Mouse (Mus musculus) mature B cell (primary cell): ENCODE results near the gene Cdkn1b.

Experiments used
- in situ Hi-C: fragments of 300-500 bp; cut with MboI; formaldehyde crosslinking; loops from 2 replicates; pipeline ENCODE4 v1.14.3; 2019

Gene Cdkn1b

DNA sequence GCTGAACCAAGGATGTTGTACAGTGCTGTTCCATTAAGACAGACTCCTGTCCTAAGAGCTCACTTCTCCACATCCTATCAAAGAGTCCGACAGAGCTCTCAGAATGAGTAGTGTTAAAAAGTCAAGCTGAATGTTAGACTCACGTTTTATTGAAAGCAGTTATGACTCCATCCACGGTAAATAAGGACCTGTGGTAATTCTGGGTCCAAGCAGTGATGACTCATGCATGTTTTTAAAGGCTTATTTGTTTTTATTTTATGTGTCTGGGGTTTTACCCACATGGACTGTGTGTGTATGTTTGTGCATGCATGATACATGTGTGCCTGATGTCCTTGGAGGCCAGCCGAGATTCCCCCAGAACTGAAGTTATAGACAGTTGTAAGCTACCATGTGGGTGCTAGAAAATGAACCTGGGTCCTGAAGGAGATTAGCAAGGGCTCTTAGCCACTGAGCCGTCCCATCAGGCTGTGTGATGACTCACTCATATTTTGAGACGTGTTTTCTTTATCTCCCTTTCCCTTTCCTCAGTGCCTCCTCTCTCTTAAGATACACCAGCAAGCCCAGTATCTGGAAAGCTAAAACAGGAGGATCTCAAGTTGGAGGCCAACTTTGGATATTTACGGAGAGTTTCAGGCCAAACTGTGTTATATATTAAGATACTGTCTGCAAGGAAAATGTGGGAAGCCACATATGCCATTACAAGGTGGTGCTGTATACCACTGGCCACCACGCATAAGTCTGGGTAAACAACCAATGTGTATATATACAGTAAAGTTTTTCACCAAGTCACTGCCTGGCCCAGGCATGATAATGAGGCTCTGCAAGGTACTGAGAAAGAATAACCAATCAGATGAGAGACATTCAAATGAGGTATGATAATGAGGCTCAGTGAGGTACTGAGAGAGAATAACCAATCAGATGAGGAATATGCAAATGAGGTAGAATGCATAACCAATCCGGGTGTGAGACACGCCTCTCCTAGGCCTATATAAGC, 16.0 kb upstream of the Cdkn1b start:
- in situ Hi-C loops: no loop called here

DNA sequence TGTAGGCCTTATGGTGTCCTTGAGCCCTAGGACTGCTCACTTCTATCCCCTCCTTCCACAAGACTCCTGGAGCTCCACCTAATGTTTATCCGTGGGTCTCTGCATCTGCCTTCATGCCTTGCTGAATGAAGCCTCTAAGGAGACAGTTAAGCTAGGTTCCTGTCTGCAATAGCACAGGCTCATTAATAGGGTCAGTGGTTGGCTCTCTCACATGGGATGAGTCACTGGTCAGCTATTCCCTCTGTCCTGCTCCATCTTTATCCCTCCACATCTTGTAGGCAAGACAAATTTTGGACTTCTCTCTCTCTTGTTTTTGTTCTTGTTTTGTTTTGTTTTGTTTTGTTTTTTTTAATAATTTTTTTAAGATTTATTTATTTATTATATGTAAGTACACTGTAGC, 14.4 kb upstream of the Cdkn1b start:
- in situ Hi-C loops: no loop called here

DNA sequence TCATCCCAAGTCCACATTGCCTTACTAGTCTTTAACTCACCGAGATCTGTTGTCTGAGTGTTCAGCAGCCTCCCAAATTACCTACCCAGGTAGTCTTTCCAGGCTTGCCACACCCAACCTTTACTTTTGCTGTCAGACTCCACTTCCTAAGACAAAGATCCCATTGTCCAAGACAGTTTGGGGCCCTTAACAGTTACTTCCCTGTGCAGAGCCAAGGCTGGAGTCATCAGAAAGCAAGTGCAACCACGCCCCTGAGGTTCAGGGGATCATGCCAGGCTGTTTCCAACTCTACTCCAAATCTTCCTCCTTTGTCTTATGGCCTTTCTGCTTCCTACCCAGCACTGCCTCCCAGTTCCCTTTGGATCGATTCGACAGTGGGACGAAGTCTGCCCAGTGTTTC, 5.7 kb upstream of the Cdkn1b start:
- in situ Hi-C loops: no loop called here

DNA sequence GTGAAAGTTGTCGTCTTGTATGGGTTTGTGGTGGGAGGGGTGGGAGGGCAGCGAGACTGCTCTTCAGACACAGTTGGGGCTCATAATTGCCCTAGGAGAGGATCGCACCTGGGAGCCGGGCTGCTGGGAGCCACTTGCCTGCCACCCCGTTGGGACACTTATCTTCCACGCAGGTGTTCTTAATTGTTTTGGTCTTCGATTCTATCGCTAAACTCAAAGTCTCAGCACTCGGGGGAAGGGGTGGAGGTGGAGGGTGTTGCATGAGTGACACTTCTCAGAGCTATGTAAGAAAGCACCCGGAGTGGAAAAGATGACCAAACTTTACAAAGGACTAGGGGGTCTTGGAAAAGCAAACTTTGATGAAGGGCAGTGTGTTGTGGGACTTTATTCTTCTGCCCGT, 3.6 kb upstream of the Cdkn1b start:
- in situ Hi-C loops: no loop called here

DNA sequence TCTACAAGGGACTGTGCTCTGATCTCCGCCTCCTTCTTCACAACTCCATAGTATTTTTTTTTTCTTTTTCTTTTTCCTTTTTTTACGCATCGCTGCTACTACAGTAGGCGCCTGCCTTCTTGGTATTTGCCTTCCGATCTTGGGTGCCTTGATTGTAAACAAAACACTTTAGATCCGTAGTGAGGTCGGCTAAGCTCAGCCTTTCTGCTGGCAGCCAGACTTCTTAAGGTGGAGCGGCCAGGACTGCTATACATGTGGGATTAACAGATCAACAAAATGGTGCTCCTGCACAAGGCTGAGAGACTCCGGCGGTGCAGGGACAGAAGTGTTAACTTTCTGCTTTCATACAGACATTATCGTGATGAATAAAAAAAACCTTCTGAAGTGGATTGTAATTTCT, 3.1 kb upstream of the Cdkn1b start:
- in situ Hi-C loops: no loop called here

DNA sequence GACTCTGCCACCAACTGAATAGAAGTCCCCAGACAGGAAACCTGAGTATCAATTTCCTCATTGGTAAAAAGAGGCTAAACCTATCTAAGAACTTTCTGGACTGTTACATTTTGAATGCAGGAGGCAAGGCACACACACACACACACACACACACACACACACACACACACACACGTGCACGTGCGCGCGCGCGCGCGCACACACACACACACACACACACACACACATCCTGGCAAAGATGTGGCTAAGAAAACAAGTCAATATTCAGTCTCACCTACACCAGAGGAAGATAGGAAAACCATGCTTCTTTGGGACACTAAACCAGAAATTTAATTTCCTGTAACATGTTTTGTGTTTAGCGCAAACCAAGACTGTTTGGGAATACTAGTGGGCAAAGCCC, 1.4 kb upstream of the Cdkn1b start:
- in situ Hi-C loops: no loop called here

DNA sequence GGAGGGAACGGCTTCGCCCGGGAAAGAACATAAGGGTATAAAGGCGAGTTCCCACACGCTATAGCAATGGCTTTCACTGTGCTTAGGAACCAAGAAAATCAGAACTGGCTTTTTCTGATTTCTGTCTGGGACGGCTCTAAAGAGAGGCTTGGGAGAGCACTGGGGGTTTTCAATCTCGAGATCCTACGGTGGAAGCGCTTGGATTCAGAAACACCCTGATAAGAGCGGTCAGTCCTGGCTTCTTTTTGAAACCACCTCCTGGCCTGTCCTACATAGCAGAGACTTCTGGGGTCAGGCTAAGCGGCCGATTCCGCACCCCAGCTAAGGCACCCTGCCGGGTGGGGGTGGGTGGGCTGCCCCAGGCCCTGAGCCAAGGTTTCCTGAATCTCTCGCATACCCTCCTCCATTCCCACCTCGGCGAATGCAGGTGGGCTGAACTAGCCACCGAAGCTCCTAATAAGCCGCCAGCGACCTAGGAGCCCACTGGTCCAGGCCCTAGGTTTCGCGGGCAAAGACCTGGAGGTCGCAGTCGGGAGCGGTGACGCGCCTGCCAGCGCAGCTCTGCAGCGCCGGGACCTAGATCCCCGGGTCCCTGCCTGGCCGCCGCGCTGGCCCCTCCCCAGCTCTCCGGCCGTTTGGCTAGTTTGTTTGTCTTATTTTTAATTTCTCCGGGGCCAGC, 551 bp upstream of the Cdkn1b start:
- in situ Hi-C loops: no loop called here

DNA sequence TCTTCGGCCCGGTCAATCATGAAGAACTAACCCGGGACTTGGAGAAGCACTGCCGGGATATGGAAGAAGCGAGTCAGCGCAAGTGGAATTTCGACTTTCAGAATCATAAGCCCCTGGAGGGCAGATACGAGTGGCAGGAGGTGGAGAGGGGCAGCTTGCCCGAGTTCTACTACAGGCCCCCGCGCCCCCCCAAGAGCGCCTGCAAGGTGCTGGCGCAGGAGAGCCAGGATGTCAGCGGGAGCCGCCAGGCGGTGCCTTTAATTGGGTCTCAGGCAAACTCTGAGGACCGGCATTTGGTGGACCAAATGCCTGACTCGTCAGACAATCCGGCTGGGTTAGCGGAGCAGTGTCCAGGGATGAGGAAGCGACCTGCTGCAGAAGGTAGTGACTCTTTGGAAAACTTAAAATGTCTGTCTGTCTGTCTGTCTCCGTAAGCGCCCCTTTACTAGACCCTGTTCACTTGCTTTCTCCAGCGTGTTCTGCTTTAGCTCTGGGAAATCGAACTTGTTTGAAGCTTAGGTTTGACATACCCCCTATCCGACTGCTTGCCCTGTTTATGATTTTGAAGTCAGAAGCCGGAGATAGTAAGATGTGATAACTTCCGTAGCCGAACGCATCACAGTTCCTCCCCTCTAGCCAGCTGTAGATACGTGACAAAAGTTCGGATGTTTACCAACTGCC, 953 bp downstream of the Cdkn1b start:
- in situ Hi-C loops: no loop called here

DNA sequence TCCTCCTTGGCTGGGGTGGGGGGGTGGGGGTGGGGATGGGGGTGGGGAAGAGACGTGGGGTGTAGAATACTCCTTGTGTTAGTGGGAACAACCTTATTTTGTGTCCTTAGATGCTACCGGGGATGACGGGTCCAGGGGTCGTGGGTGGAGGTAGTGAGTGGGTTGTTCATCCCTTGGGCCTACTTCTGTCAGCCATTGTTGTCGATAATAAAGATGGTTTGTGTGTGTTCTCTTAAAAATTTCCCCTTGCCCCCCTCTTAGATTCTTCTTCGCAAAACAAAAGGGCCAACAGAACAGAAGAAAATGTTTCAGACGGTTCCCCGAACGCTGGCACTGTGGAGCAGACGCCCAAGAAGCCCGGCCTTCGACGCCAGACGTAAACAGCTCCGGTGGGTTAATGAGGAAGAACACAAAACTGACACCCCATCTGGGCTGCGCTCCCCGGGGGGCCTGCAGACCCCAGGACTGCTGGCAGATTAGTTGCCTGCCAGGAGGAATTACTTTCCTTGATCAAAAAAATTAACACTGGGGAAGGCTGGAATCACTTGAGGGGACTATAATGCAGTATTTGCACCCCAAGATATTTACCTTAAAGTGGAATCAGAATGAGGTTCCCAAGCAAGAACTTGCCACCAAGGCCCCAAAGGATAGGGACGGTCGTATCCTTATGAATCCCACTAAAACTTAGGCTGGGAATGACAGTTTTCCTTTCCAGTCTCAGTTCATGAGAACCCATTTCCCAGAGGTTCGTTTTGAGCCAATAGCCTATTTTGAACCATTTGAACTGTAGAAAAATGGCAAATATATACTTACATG, 1.7 kb downstream of the Cdkn1b start:
- in situ Hi-C loops: no loop called here

DNA sequence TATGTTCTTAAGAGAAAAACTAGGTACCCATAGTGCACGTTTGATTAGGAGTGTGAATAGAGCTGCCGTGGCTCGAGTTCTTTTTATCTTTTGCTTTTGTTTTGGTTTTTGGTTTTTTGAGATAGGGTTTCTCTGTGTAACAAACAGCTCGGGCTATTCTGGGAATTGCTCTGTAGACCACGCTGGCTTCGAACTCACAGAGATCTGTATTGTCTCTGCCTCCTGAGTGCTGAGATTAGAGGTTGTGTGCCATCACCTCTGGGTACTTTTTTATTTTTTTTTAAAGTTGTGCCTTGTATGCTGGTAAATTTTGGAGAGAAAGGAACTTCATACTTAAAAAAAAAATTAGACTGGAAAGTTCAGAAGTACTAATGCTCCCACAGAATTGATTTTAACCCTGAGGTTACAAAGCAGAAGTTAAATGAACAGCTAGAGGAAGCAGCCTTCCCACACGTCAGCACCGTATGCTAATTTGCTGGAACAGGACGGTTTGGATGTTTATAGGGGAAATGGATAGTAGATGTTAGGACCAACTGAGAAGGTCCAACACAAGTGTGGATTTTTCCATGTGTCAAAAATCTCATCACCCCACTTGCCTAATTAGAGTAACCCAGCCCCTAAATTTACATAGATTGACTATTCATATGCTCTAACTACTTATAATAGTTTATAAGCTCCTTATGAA, 2.5 kb downstream of the Cdkn1b start:
- in situ Hi-C loops: no loop called here

DNA sequence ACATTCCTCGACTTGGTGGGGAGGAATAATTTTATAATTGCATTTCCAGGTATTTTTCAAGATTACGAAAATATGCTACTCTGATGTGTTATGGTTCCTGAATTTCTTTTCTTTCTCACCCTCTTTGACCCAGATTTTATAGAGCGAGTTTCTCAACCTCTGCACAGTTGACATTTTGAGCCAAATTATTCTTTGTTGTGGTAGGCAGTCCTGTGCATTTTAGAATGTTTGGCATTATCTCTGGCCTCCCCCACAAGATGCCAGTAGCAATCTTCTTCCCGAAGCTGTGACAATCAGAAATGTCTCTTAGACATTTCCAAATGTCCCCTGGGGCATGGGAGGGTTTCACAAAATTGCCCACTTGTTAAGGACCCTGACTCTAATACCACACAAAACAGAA, 3.5 kb downstream of the Cdkn1b start:
- in situ Hi-C loops: no loop called here

DNA sequence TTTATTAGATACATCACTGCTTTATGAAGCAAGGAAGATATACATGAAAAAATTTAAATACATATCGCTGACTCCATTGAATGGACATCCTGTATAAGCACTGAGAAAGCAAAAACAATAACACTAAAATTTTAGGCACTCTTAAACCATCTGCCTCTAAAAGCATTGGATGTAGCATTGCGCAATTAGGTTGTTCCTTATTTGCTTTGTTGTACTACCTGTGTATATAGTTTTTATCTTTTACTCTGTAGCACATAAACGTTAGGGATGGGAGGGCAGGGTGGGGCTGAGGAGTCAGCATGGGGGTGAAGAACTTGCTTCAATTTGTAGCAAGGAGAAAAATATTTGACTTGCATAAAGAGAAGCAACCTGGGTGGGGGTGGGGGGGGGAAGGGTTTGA, 4.1 kb downstream of the Cdkn1b start:
- in situ Hi-C loops: no loop called here

DNA sequence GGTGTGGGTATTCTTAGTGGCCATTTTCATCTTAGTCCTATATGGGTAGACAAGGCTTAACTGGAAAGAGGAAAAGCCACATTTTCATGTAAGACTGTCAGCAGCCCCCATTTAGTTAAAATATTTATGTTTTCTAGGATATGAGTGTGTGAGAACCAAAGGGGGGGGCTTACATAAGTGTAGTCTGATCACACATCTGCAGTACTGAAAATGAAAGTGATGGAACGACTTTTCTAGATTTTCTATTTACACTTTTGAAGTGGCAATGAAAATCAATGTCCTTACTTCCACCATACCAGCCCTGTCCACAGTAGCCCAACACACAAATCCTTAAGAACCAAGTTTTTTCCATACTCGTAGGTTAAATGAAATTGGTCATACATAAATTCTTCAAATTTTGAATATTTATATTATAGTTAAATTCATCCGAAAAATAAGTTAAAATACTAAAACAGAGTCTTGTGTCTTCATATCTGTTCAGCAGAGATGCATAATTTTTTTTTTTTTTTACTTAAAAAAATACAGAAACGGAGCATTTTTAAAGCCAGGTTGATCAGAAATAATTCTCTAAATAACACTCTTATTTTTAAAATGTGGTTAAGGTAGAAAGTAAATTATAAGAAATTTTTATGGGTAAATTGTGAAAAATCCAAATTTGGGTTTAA, 5.6 kb downstream of the Cdkn1b start:
- in situ Hi-C loops: no loop called here

DNA sequence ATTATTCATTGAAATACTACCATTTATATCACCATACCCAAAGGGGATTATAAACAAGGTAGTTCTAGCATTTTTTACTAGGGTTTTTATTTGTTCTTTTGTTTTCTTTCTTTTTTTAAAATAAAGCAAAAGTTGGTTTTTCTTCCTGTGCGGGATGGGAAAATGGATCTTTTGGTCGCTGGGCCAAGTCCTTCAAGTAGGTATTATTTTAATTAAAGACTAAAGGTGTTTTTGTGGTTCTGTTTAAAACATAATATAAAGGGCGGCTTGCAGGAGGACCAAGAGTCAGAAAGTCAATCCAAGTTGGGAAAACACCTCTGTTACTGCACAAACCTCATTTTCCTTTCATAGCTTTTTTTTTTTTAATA, 6.1 kb downstream of the Cdkn1b start:
- in situ Hi-C loops: no loop called here

DNA sequence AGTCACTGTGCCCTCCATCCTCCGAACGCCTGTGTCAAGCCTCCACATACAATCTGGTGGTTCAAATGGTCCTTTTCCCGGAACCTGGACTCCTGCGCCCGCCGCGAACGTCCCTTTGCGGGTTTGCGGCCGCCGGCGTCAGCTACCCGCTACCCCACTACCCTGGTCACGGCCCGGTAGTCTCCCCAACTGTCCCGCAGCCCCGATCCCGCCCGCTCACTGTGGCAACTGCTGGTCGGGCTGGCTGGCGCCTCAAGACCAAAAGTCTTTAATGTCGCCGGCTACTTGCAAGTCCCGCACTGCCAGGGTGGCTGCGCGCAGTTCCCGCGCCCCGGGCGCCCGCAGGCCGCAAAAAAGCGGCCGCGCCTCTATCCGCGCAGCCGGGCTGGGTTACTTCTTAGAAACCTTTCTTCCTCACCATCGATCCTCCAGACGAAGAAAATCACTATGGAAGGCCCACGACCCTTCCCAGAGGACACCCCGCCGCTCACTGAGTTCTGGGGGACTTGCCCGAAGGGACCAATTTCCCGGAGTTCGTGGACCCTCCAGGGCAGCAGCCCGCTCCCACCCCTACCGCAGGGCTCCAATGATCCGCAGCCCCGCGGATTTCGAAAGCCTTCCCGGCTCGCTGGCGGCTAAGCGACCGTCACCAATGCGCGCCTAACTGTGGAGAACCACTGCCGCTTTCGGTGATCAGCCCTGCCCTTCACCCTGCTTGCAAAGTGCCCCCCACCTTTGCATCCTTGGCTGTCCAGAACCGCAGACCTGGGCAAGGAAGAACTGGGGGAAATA, 6.8 kb downstream of the Cdkn1b start:
- in situ Hi-C loops: no loop called here

DNA sequence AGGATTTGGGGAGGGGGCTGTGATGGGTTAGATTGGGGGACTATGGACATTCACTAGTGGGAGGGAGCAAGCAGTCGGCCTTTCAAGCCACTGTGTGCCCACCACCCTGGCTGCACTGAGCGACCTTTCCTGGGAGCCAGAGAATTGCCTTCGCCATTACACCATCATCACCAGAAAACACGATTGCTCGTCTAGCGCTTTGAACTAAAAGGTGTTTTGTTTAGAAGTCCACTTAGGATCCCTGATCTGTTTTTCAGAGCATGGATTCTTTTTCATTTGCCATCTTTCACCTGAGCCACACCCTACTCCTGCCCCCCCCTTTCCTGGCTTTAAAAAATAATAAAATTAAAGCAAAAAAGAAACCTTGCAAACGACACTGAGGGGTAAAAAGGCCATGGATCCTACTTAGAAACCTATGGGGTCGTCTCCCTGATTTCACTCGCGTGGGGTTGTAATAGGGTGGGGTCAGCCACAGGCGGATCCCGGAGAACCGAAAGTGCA, 7.4 kb downstream of the Cdkn1b start:
- in situ Hi-C loops: no loop called here

DNA sequence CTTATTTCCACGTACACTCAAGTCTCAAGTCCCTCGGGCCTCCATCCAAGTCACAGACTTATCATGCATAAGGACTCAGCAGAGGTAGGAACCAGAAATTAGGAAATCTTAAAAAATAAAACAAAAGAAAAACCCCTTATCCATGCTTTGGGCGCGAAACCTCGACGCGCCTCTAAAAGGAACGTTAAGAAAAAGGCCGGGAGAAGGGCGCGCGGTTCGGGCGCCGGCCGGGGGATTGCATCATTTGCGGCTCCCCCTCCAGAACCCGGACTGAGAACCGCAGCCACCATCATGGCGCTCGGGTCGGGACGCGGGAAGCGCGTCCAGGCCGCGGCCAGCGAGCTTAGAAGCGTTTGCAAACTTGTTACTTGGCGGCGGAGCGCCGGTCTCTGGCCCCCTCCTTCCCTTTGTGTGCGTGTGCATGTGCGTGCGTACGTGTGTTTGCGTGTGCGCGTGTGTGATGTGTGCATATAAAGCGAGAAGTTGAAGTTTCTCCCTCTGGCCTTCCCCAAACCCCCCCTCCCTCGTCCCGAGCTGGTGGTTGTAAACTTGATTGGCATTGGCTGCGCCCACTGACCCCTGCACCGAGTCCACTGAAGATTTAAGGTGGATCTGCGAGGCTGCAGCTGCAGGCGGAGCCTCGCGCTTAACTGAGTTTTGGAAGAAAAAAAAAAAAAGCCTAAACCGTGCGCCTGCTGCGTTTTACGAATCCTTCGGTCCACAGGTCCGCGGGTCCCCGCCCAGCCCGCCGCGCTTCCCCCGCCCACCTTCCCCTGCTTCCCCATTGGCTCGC, 8.1 kb downstream of the Cdkn1b start:
- in situ Hi-C loops: no loop called here

DNA sequence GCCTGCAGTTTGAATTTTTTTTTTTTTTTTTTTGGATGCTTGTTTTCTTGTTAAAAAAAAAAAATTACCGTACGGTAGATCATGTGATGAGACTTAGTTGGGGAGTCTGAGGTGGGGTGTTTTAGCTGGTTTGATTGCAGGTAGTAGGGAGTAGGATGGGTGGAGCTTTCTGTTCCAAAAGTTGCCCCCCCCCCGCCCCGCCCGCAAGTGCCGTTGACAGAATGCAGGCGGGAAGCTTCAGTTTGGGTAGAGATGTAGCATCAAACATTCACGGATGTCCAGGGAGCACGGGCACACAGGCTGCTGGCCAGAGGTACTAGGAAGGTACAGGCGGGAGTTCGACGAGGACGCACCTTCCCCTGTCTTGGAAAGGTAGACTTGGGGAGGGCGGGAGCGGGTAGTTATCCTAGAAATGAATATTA, 8.7 kb downstream of the Cdkn1b start:
- in situ Hi-C loops: no loop called here

DNA sequence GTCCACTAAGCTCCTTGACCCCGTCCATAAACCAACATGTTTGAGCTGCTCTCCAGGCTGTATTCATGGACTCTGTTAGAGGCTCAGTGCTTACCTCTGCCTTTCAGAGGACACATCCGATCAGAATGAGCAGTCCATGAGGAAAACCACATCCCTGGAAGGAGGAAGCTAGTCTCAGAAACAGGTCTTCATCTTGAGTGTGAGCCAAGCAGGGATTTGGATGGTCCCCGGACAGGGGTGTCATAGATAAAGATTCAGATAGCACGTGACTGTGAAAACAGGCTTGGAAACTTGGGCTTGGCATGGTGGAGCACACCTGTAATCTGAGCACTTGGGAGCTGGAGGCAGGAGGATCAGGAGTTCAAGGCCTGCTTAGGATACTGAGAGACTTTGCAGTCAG, 9.7 kb downstream of the Cdkn1b start:
- in situ Hi-C loops: no loop called here
